Mouse (Mus musculus): Measurements from ENCODE around the gene Brk1.
A peak's percentile ranks its signal among the peaks of the same experiment; 100 is the strongest.

Brk1 gene

DNA sequence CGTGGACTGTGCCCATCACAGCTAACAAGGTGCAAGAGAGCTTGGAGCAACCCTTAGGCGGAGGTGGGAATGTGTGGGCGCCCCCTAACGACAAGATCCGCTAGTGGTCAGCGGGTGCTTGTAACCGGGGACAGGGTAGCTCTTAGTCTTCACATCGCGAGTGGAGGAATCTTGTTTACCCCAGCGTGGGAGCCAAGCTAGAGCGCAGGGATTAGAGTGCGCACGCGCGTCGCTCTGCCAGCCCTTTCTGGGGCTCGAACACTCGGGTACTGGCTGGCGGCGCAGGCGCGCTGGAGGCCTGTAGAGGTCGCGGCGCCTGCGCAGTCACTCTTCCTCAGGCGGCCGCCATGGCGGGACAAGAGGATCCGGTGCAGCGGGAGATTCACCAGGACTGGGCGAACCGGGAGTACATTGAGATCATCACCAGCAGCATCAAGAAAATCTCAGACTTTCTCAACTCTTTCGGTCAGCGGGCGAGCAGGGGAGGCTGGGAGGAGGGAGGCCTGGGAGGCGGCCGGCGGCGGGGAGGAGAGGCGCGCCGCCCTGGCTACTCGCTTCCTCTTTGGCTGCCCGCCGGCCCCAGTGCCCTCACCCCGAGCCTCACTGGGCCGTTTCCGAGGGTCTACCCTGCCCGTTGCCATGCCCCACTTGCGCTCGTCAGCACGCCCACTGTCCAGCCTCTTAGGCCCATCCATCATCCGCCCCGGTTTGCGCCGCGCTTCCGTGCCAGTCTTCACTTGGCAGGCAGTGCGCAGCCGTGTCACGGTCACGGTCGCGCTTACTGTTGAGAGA is at the start of gene Brk1:
Gene Brk1, plus strand, starts transcription at position 341 of the 792 bp plus-strand sequence.
- peak; percentile 99 for DNase-seq (ENCODE audit: low read depth)

DNA sequence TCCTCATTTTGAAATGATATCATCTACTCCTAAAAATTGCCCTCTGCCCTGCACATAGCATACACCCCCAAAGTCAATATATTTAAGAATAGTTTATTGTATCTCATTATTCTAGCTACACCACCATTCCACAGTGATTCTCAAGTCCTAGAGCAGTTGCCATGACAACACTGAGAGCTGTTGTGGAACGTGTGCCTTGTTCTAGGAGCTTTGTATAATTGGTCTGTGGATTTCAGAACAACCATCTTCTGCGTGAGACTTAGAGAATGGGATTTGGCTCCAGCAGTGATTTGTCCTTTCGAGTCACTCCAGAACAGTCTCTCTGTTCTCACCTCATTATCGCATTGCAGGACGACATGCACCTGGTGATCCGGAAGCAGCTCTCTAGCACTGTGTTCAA is 44.8 kb upstream of the Brk1 start:
- DNase-seq (ENCODE audit: low read depth), result no peak

DNA sequence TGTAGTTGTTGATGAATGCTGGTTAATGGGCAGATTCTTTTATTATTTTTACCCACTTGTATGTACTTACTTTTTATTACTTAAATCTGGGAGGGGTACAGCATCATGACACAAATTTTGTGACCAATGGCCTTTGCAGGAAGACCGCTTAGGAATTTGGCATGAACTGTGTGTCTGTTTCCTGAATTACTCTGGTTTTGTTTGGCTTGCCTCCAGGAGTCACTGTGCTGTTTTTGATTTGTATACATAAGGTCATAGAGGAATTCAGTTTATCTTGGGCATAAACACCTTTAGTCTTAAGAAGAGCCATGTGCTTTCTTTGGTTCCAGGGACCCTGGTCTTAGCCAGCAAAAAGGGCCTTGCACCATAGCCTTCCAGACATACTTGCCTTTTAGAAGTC is 40.0 kb upstream of the Brk1 start:
- DNase-seq (ENCODE audit: low read depth), result peak; percentile 17

DNA sequence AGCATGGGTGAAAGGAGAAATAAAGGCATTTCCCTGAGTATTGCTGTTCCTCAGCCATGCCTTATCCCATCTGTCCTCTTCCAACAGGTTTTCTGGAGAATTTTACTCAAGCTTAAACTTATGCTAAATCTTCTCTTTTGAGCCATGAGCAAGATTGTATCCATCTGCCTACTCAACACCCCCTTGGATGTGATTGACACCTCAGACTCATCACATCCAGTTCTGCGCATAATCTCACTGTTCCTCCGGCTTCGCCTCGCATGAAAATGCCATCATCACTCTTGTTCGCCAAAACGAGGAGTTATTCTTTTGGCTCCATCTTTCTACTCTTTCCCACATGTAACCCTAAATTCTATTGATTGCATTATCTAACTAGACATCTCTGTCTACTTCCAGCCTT is 28.5 kb upstream of the Brk1 start:
- no peak for DNase-seq (ENCODE audit: low read depth)

DNA sequence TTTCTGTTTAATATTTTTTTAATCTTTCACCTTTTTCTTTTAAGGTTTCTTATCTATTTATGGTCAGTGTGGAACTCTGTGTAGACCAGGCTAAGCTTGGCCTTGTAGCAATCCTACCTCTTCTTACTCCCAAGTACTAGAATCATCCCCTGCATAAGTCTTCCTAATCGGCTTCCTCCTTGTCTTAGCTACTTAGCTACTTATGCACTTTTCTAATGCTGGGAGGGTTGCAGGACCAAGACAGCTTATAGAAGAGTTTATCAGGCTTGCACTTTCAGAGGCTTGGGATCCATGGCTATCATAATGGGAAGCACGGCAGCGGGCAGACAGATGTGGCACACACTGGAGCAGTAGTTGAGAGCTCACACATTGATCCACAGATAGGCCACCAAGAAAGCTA is 25.3 kb upstream of the Brk1 start:
- no peak for DNase-seq (ENCODE audit: low read depth)

DNA sequence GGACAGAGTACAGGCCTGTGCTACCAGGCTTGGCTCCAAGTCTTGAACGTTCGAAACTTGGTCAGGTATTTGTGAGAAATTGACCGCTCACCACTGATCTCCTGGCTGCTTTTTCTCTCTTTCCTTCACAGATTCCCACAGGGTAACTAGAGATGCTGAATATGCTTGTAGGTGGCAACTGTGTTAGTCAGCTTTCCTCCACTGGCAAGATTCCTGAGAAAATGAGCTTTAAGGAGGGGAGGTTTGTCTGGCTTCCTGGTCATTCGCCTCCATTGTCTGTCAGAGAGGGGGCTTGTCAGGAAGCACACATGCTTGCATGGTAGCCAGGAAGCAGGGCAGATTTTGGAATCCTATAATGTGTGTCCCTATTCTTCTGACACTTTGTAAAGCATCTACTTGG is 21.5 kb upstream of the Brk1 start:
- DNase-seq (ENCODE audit: low read depth), result no peak

DNA sequence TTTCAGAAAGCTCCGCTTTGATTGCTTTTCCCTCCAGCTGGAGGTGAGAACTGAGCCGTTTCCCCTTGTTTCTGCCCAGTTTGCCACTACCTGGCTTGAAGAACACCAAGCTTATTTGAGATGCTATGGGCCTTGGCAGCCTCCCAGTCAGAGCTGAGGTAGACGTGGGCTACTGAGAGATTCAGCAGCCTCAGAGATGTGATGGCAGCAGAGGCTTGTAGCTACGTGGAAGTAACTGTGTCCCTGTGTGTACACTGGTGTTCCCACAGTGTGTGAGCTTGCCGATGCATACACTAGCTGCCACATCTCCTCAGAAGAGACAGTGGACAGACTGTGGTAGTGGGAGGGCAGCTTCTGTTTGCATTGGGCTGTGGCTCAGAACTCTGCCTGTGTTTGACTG is 19.5 kb upstream of the Brk1 start:
- no peak for DNase-seq (ENCODE audit: low read depth)

DNA sequence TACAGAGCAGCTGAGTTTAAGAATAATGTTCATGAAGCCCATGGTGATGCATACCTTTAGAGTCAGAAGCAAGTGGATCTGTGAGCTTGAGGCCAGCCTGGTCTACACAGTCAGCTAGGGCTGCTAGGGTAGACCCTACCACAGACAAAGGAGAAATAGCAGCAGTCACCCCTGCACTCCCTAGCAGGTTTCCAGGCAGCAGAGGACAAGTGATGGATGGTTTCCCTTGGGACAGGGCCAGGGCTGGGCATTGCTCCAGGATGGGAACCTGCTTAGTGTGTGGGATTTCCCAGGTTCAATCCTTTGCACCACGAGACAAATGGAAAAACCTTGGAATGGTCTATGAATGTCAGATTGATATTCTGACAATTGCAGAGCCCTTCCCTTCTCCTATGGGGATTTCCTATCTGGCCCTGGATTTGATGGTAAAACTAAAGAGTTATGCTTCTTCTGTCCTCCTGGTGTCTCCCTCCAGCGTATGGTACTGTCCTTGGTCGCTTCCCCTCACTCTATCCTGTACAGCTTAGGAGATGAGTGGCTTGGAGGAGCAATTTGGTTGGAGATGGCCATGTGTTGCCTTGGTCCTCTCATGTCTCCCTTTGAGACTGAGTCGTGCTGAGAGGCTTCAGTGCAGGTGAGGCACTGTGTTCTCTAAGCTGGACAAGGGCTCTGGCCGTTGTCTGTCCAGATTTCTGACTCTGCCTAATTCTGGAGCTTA is 17.9 kb upstream of the Brk1 start:
- DNase-seq (ENCODE audit: low read depth), result peak; percentile 65

DNA sequence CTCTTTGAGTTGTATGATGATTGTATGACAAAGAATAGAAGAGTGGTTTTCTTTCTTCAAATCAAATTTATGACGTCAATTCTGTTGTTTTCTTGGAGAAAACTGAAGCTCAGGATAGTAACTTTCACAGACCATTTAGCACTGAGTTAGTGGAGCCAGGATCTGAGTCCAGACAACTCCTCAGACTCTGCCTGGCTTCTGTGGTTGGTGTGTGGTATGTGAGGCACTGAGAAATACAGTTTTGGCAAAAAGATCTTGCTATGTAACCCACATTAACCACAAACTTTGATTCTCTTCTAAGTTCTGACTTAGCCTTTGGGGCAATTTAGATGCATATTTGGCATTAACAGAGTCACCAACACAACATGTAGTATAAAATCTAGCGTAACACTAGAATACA is 11.9 kb upstream of the Brk1 start:
- DNase-seq (ENCODE audit: low read depth), result no peak

DNA sequence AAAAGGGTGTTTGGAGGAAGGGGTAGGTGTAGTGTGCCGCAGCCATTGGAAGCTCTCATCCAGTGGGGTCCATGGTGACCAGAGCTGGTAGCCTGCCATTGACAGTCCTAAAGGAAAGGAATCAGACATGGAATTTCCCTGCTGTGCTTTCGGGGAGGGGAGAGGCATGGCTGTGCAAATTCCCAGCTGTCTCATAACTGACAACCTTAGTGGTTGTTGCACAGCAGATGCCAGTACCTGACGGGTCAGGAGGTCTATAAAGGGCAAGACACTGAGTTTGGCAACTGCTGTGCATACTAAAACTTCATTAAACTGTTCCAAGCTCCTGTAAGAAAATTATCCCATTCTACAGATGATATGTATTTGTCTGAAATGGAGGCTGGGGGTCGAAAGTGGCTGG is 6.6 kb upstream of the Brk1 start:
- no peak for DNase-seq (ENCODE audit: low read depth)

DNA sequence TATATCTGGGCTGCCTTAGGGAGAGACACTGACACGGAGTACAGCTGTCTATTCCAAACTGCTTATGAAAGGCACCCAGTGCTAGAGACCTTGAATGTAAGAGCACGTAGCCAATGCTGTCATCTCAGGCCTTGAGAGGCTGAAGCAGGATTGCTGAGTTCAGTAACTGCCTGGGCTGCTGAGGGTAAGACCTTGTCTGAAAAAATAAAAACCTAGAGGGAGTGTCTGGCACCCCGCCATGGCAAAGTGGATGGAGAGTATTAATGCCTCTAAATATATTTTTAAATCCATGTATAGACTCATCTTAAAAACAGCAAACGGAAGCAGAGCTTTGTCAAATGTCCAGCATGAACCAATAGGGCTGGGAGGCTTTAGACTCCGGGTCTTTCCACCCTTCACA is 4.7 kb upstream of the Brk1 start:
- DNase-seq (ENCODE audit: low read depth), result peak; percentile 51

DNA sequence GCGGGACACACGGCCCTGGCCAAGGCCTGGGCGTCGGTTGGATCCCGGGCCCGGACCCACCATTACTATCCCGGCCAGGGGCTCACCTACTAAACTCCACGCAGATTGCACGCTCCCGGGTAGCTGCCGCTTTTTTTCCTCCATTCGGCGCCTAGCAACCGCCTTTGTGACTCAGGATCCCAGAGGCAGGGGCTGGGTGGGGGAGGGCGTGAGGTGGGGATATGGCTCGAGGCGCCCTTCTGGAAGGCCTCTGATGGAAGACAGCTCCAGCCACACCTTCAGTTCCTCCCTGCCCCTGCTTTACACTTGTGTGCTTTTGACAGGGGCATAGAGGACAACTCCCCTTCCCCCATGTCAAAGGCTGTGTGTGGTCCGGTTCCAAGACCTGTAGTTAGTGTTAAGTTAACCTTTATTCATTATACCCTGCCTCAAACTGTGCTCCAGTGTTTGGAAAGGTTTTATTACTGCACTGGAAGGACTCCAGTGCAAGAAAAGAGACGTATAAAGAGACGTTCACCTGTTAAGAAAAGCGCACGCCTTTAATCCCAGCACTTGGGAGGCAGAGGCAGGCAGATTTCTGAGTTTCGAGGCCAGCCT is 3.9 kb upstream of the Brk1 start, which contains the start of gene Fancd2os:
Gene Fancd2os, minus strand, starts transcription at position 173 of the 597 bp plus-strand sequence.
- DNase-seq (ENCODE audit: low read depth), result no peak

DNA sequence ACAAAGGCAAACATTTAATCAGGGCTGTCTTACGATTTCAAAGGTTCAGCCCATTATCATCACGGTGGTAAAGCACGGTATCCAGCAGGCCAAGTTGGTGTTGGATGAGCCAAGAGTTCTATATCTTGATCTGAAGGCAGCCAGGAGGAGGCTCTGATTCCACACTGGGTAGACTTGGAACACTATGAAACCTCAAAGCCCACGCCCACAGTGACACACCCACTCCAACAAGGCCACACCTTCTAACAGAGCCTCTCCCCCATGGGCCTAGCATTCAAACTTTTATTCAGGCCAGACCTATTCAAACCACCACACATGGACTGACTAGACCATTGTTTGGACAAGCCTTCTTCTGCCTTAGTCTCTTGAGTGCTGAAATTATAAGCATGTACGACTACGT is 1.8 kb upstream of the Brk1 start:
- DNase-seq (ENCODE audit: low read depth), result peak; percentile 27

DNA sequence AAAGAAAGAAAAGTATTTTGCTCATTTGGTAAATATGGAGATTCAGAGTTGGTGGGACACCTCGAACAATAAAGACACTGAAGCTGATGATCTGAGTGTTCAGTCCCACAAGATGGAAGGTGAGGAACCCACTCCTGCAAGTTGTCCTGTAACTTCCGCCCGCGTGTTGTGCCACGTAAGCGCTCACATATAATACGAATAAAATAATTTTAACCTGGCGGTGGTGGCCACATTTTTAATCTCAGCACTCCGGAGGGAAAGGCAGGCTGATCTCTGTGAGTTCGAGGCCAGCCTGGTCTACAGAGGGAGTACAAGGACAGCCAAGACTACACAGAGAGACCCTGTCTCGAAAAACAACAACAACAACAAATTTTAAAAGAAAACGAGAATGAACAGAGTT is 579 bp upstream of the Brk1 start:
- DNase-seq (ENCODE audit: low read depth), result no peak

DNA sequence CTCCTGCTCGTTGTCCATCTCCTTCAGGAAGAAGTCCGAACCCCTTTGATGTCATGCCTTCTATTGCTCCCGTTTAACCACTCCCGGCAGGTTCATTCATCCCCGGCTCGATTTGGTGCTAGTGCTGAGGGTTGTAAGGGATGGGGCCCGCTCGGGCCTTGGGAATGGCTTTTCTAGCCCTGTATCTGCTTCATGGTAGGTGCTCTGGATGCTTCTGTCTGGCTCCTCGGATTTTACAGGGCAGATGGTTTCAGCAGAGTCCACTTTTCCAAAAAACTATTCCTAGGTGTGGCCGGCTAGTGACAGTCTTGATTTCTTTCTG is 613 bp downstream of the Brk1 start:
- DNase-seq (ENCODE audit: low read depth), result no peak

DNA sequence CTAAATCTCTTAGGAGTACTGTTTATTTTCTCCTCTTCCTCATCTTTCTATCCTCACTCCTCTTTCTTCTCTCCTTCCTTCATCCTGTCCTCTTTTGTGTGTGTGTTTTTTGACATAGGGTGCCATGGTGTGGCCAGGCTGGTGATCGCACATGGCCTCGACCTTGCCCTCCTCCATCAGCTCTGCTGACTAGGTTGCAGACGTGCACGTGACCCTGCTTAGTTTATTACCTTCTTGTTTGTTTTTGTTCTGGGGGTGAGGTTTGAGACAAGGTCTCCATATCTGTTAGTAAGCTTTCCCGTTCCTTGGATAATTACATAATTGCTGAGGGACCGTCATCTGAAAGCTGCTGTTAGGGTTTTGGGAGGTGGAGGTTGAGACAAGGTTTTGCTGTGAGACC is 4.3 kb downstream of the Brk1 start:
- no peak for DNase-seq (ENCODE audit: low read depth)

DNA sequence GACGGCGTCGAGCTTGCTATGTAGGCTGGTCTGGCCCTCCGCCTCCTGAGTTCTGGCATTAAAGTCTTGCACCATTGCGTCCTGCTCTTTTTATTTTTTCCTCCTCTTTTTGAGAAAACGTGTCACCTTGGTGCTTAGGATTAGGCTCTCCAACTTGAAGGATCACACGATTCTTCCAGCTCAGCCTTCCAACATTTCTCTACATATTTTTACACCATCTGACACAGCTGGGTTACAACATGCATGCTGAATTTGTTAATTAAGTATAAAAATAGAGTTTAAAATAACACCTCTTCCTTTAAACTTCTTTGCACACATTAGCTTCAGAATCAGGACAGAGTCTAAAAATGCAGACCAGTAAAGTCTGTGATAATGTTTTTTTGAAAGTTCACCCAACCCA is 4.7 kb downstream of the Brk1 start:
- no peak for DNase-seq (ENCODE audit: low read depth)

DNA sequence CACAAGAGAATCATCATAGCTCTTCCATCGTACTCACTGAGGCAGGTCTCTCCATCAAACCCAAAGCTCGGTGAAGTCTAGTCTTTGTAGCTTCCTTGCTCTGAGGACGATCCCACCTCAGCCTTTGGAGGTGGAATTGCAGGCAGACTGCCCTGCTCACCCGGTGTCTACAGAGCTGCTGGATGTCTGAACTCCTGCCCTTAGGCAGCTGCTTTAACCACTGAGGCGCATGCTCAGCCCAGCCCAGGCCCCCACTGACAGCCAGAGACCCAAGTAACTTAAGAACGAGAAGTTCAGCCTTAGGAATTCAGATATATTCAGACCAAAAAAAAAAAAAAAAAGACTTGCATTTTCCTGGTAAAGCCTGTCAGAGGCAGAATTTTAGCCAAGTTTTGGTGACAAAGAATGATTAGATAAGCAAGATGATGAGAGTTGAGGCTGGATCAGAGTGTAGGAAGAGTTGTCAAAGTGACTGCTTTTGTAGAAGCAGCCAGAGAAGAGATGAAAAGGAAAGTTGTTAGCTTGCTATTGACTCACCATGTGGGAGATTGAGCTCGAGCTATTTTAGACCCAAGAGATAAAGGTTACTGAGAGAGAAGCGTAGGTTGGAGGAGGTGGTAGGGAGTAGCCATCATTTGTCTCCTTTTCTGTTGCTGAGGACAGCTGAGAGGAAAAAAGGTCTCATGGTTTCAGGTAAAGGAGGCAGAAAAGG is 7.8 kb downstream of the Brk1 start:
- no peak for DNase-seq (ENCODE audit: low read depth)

DNA sequence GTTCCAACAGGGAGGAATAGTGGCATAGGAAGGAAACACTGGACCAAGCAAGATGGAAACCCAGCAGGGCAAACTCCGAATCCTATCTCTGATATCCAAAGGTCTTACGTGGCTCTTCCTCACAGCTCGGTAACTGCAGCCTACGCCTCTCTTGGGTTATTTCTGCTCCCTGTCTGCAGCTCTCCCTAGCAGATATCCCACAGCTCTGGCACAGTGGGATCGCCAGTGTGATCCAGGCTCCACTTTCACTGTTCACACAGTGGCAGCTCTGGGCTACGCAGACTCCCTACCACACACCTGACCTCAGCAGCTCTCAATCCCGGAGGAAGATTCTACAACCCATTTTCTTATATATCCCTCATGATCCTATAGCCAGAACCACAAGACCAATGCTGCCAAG is 9.6 kb downstream of the Brk1 start:
- DNase-seq (ENCODE audit: low read depth), result no peak

DNA sequence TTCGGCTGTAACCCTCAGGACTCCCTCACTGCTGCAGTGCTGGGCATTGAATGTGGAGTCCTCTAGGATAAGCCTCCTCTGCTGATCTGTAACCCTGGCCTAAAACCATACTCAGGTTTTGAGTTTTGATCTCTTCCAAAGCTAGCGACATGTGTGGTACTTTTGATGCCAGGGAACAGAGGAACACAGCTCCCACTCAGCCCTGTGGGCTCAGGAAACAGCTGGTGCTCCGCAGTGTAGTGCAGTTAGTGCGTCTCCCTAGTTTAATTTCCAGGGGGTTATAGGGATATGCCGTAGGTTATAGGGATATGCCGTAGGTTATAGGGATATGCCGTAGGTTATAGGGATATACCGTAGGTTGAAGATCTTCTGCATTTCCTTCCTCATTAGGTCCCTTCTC is 10.4 kb downstream of the Brk1 start:
- DNase-seq (ENCODE audit: low read depth), result no peak

DNA sequence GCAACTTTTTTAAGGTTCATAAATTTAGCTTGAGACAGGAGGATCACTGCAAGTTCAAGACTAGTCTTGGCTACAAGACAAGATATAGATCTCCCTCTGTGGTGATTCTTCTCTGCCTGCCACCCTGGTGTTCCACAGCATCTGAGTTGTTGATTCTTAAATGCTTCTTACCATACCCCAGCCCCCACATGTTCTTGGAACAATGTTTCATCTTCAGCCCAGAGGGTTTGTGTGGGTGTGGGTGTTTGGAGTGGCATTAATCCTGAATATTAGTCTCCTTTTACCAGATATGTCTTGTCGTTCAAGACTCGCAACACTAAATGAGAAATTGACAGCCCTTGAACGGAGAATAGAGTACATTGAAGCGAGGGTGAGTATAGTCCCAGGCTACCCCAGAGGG is 10.9 kb downstream of the Brk1 start:
- DNase-seq (ENCODE audit: low read depth), result no peak

DNA sequence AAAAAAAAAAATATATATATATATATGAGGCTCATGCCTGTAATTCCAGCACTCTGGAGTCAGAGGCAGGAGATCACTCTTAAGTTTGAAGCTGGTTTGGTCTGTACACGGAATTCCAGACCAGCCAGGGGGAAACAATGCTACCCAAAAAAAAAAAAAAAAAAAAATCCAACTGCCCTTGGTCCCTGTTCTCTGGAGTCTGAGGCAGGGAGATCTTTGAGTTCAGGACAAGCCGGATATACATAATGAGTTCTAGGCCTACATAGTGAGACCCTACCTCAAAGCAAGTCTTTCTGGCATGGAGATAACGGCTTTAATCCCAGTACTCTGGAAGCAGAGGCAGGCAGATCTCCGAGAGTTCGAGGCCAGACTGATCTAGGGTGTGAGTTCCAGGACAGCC is 18.8 kb downstream of the Brk1 start:
- DNase-seq (ENCODE audit: low read depth), result no peak
